Mouse (Mus musculus) small intestine, adult 2 months (tissue): ENCODE results near the gene Hyal3. TPM values are rescaled to one million over a fixed set of nuclear protein-coding genes. Genes with fewer than 3 reads are reported as not detected.

Experiments used
- H3K27ac ChIP-seq: fragments of 200-500 bp; 2 replicates; pipeline ENCODE4 v1.5.1; 2012; ENCODE audit warnings: low read depth, low read length, control low read depth, inconsistent platforms; ENCODE audit not compliant: insufficient read depth
- H3K27me3 ChIP-seq: fragments of 200-500 bp; 2 replicates; pipeline ENCODE4 v1.6.1; 2012; ENCODE audit warnings: mild to moderate bottlenecking, moderate library complexity, low read length, inconsistent platforms; ENCODE audit not compliant: control insufficient read depth, insufficient read depth
- H3K36me3 ChIP-seq: fragments of 200-500 bp; 2 replicates; pipeline ENCODE4 v1.6.1; 2012; ENCODE audit warnings: mild to moderate bottlenecking, low read length, control low read depth, inconsistent platforms; ENCODE audit not compliant: control insufficient read depth, insufficient read depth
- H3K4me1 ChIP-seq: fragments of 200-500 bp; 2 replicates; pipeline ENCODE4 v1.6.1; 2012; ENCODE audit warnings: low read length, inconsistent platforms, mixed read lengths; ENCODE audit not compliant: control insufficient read depth, insufficient read depth, insufficient read length
- H3K4me3 ChIP-seq: fragments of 200-500 bp; 2 replicates; pipeline ENCODE4 v1.5.1; 2012; ENCODE audit warnings: low read depth, mild to moderate bottlenecking, control low read depth, inconsistent platforms, low read length, moderate library complexity
- CTCF ChIP-seq: fragments of 200-500 bp; IDR thresholded peaks from 2 replicates; pipeline ENCODE4 v1.5.1; 2012; ENCODE audit warnings: low read depth, mild to moderate bottlenecking, control low read depth, inconsistent platforms, low read length, moderate library complexity, mixed read lengths; ENCODE audit not compliant: insufficient replicate concordance, insufficient read length; ENCODE audit errors: extremely low read depth
- POLR2A ChIP-seq: fragments of 200-500 bp; IDR thresholded peaks from 2 replicates; pipeline ENCODE4 v1.6.1; 2012; ENCODE audit warnings: low read depth, mild to moderate bottlenecking, control low read depth, inconsistent platforms, low read length, moderate library complexity
- WGBS: fragments of 180-500 bp; shearing (Covaris S2); methylation state at CpG from one replicate; pipeline ENCODE4 v1.1.7; 2018; 5-methylcytosine and 5-hydroxymethylcytosine counted together
- polyA plus RNA-seq: library from polyadenylated mRNA; depleted of rRNA; stranded (reverse); fragments of >200 nt; gene quantifications from 2 replicates; pipeline ENCODE4 v1.2.3, GENCODE M21; 2012; rRNA removed

Gene Hyal3
- 0.52 and 0.89 TPM in 2 replicates for polyA plus RNA-seq

DNA sequence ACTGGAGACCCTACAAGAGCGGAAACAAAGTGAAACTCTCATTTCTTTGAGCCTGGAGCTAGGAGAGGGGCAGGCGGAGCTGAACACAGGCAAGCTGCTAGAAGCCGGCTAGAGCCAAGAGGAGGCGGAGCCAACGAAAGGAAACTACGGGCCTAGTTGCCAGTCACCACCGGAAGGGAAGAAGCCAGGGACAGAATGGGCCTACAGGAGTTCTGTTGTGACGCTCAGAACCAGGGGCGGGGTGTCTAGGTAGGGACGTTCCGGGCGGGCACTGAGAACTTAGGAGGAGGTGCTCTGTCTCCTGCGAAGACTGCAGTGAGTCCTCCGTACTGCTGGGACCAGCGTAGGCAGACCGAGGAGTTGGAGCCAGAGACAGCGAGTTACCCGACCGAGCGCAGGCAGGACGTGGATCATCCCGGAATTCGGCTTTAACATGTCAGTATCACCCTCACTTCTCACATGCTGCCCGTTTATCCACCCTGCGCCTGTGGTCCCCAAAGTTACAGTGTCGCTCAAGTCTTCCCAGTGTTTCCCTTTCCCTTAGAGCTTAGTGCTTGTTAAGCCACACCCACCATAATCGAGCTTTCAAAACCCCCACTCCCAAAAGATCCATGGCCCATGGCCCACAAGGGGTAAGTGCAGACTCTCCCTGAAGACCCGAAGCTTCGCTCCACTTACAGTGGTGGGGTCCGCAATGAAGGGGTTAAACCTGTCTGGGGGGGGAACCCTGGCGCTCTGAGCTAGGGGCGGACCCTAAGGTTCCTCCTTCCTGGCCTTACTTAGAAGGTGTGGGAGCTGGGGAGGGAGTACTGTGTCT lies at the start of gene Hyal3:
TSS of gene Hyal3 (plus strand) at position 318 of the 817 bp plus-strand sequence.
- peak within 1 kb of the TSS; percentile 91 for H3K27ac ChIP-seq
- H3K36me3 ChIP-seq = 0 out of 2 replicates have a peak, but pooled peaks cover 4% of the 10 kb centered on the region
- no peaks in the 10 kb centered on the region for H3K27me3 ChIP-seq
- TF ChIP-seq CTCF = no peak
- peak; percentile 93; the same call in 1 of the 2 replicates for TF ChIP-seq POLR2A
- H3K4me3 ChIP-seq = peak within 1 kb of the TSS; percentile 71
- WGBS = under 1% methylated on average over 32 of the region's 32 CpGs
- peaks cover 23% of the 10 kb centered on the region; the same call in 1 of the 2 replicates for H3K4me1 ChIP-seq

- Histone ChIP-seq H3K36me3 (peaks cover 14% of the 10 kb centered on the region), H3K27ac (peak within 1 kb of the TSS; percentile 74), H3K27me3 (no peaks in the 10 kb centered on the region), H3K4me1 (peaks cover 15% of the 10 kb centered on the region; the same call in 1 of the 2 replicates), H3K4me3 (peak within 1 kb of the TSS; percentile 77)
- under 1% methylated on average over 48 of the region's 48 CpGs for WGBS
- TF ChIP-seq POLR2A (peak; percentile 56; the same call in 1 of the 2 replicates), CTCF (0 out of 2 replicates have a peak, but pooled peaks have one; percentile 21)
Observed at GRCm38 (mm10) chr9:107533791-107534407, 46.7 kb upstream of the Hyal3 start, which contains the start of gene Tmem115. Gene Tmem115, plus strand, starts transcription at chr9:107533945.

- Histone ChIP-seq H3K36me3 (peaks cover 20% of the 10 kb centered on the region), H3K27ac (peak overlapping the region; percentile 74), H3K4me3 (peak overlapping the region; percentile 77), H3K27me3 (no peaks in the 10 kb centered on the region), H3K4me1 (peaks cover 15% of the 10 kb centered on the region; the same call in 1 of the 2 replicates)
- no peak for TF ChIP-seq CTCF
- TF ChIP-seq POLR2A = no peak
- WGBS = under 1% methylated on average over 40 of the region's 40 CpGs
Observed at GRCm38 (mm10) chr9:107534408-107535202, 46.0 kb upstream of the Hyal3 start.

GRCm38 (mm10) chr9:107538231-107538630 lies 42.4 kb upstream of the Hyal3 start:
- Histone ChIP-seq H3K27ac (no peak overlapping the region), H3K4me1 (peaks cover 19% of the 10 kb centered on the region), H3K36me3 (peaks cover 24% of the 10 kb centered on the region), H3K27me3 (no peaks in the 10 kb centered on the region), H3K4me3 (no peak overlapping the region)
- 89% methylated on average over 7 of the region's 7 CpGs for whole genome bisulfite sequencing
- TF ChIP-seq POLR2A (no peak), CTCF (no peak)

GRCm38 (mm10) chr9:107538711-107539110 lies 41.9 kb upstream of the Hyal3 start:
- Histone ChIP-seq H3K4me1 (peaks cover 15% of the 10 kb centered on the region), H3K4me3 (no peak overlapping the region), H3K27ac (no peak overlapping the region), H3K36me3 (peaks cover 24% of the 10 kb centered on the region), H3K27me3 (no peaks in the 10 kb centered on the region)
- no peak for TF ChIP-seq POLR2A
- no peak for TF ChIP-seq CTCF
- 88% methylated on average over 3 of the region's 3 CpGs for WGBS

DNA sequence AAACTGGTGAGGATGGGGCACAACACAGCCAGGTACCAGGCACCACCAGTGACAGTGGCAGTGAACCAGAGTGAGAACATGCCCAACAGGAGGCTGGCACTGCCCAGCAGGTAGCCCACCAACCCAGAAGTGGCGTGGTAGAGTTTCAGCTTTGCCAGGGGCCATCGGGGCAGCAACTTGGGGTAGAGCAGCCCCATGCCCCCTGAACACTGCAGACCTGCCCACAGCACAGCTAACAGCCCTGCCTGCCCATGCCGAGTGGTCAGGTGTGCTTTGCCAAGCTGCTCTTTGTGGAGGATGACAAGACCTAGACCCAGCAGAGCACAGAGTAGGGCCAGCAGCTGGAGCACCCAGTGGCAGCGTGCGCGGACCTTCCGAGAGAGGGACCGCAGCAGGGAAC lies 40.7 kb upstream of the Hyal3 start:
- Histone ChIP-seq H3K27ac (no peak overlapping the region), H3K27me3 (no peaks in the 10 kb centered on the region), H3K4me3 (no peak overlapping the region), H3K4me1 (peaks cover 15% of the 10 kb centered on the region), H3K36me3 (peaks cover 31% of the 10 kb centered on the region)
- 93% methylated on average over 8 of the region's 8 CpGs for WGBS
- TF ChIP-seq CTCF = no peak
- no peak for TF ChIP-seq POLR2A
